Mouse (Mus musculus) layer of hippocampus, postnatal 36 days (tissue): Measurements from ENCODE around the gene Acot7. TPM values are rescaled to one million over a fixed set of nuclear protein-coding genes. Genes with fewer than 3 reads are reported as not detected.

Source experiments
- DNase-seq, 2 experiments: peaks; one replicate each; pipeline ENCODE4 v3.0.0; 2022
- total RNA-seq, 2 experiments: library from RNA; stranded (reverse); gene quantifications; 2 replicates each; pipeline ENCODE4 v1.2.3; 2021

The Acot7 gene
- total RNA-seq, 2 experiments from 2014 or later = 331 to 345 TPM

GRCm38 (mm10) chr4:152296874-152297861, 119.2 kb downstream of the Acot7 start, which contains the start of gene Icmt:
Gene Icmt, plus strand, starts transcription at chr4:152297227.
- peak; percentile 99 for DNase-seq

DNA sequence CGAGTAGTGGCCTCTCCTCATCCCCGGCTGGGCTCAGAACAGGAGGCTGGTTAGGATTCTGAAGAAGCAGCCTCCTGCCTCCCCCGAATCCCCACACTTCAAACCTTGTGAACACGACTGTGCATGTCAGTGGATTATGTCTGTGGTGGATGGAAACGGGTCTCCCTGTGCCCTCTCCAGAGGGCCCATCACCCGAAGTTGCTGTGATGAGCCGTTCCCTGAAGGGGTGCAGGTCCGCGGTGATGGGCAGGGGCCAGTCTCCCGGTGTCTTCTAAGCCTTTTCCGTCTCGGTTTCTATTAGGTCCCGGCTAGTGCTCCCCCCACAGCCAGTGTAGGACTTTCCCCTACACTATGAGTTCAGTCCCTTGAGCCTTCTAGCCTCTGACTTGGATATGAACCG, 120.9 kb downstream of the Acot7 start:
- no peak for DNase-seq

DNA sequence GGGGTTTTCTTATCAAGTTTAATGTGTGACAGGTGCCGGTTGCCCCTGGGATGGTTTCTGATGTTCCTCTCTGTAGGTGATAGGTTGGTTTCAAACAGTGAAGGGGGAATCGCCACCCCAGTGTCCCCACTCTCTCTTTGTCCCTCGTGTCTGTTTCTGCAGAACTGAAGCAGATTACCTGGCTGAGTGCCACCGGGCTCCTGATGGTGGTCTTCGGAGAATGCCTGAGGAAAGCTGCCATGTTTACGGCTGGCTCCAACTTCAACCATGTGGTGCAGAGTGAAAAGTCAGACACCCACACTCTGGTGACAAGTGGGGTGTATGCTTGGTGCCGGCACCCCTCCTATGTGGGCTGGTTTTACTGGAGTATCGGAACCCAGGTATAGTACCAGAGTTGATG, 122.4 kb downstream of the Acot7 start:
- DNase-seq = no peak

- DNase-seq = no peak
Observed at GRCm38 (mm10) chr4:152302012-152302411, 124.1 kb downstream of the Acot7 start.

DNA sequence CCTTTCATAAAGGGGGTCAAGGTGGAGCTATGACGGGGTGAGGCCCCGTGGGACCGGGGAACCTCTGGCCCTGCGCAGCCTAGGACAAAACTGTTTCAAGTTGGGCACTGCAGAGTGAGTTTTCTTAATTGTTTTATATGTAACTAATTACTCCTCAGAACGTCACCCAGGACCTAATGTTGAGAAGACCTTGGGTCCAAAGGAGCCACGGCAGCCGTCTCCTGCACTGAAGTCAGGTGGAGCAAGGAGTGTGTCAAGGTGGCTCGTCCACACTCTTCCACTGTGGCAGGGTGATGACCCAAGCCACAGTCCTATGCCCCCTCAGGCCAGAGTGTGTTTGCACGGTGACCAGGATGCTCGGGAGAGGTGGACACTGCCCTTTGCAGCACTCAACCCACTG, 125.2 kb downstream of the Acot7 start:
- DNase-seq = no peak

DNA sequence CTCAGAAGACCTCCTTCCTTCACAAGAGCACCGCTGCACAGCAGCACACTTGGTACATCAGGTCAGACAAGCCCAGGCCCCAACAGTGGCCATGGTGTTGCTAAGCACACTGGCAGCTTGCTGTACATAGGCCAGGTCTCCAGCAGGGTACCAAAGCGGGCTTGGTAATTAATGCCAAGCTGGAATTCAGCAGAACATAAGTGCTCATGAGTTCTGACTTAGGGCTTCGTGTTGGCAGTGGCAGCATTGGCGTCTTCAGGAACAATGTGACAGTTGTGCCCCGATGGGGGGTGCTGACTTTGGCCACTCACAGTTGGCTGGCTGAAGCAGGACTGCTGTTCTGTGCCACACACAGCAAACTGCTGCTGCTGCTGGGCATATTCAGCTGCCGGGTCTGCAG, 126.8 kb downstream of the Acot7 start:
- no peak for DNase-seq

- no peak for DNase-seq
Observed at GRCm38 (mm10) chr4:152305991-152306390, 128.1 kb downstream of the Acot7 start.

- no peak for DNase-seq
Observed at GRCm38 (mm10) chr4:152307542-152307941, 129.6 kb downstream of the Acot7 start.

GRCm38 (mm10) chr4:152312186-152312585, 134.3 kb downstream of the Acot7 start:
- DNase-seq = no peak

DNA sequence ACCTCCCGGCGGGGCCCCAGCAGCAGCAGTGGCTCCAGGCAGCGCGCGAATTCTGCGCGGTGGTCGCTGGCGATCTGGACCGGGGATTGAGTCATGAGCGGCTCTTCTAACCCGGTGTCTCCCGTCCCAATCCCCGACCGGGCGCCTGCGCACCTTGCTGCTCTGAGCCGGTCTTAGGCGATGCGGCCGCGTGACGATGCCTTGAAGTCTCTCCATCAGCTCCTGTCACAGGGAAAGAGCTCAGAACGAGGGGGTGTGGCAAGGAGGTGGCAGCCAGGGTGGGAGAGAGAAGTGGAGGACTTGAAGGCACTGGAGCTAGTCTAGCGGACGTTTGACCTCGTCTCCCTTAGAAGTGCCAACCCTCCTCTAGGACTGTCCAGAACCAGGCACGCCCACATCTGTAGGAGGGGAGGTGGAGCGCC, 135.3 kb downstream of the Acot7 start:
- no peak for DNase-seq

DNA sequence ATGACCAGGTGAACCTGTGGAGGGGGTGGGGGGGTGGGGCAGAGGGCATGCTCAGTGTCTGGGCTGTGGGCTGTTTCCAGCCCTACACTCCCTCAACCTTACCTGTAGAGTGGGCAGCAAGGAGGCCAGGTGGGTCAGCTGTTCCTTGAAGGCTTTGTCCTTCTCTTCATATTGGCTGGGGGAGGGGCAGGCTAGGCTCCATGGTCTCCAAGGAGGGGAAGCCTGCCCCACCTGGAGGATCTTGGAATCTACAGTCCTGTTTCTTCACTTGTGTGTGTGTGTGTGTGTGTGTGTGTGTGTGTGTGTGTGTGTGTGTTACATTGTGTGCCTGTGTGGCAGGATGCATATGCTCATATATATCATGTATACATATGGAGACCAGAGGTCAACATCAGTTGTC, 136.0 kb downstream of the Acot7 start:
- DNase-seq = no peak

GRCm38 (mm10) chr4:152315498-152316213, 137.7 kb downstream of the Acot7 start:
- no peak for DNase-seq

GRCm38 (mm10) chr4:152317631-152318033, 139.7 kb downstream of the Acot7 start:
- no peak for DNase-seq

GRCm38 (mm10) chr4:152318517-152319234, 140.7 kb downstream of the Acot7 start, which contains the start of gene Rnf207:
Gene Rnf207, minus strand, starts transcription at chr4:152318993.
- DNase-seq = peak in 1 of 2 experiments; percentile 46

Other genes starting within 250 kb of the Acot7 start
- 10 to 100 TPM; 62.0 to 63.1 TPM for gene Dnajc11, start 244.4 kb upstream of the Acot7 start, total RNA-seq
- gene Thap3, start 189.1 kb upstream of the Acot7 start, total RNA-seq = 10 to 100 TPM; 24.6 to 29.9 TPM
- 10 to 100 TPM; 11.1 to 11.6 TPM for gene Phf13, start 181.9 kb upstream of the Acot7 start, total RNA-seq
- gene Klhl21, start 169.3 kb upstream of the Acot7 start, total RNA-seq = 10 to 100 TPM; 20.5 to 21.4 TPM
- 10 to 100 TPM; 11.7 to 13.7 TPM for gene Zbtb48, start 150.5 kb upstream of the Acot7 start, total RNA-seq
- gene Tas1r1, start 139.6 kb upstream of the Acot7 start, total RNA-seq = under 1 TPM; 0.33 to 0.62 TPM
- gene Nol9, start 138.8 kb upstream of the Acot7 start, total RNA-seq = 10 to 100 TPM; 19.7 to 21.3 TPM
- 100 to 1,000 TPM; 158 to 166 TPM for gene Plekhg5, start 105.6 kb upstream of the Acot7 start, total RNA-seq
- 10 to 100 TPM; 46.5 to 65.3 TPM for gene Tnfrsf25, start 62.2 kb upstream of the Acot7 start, total RNA-seq
- 1 to 10 TPM; 1.4 to 1.5 TPM for gene Espn, start 25.8 kb upstream of the Acot7 start, total RNA-seq
- not detected for gene Hes2, start 19.3 kb upstream of the Acot7 start, total RNA-seq
- 1 to 10 TPM; 5.3 to 6.1 TPM for gene Gpr153, start 96.1 kb downstream of the Acot7 start, total RNA-seq
- gene Hes3, start 113.5 kb downstream of the Acot7 start, total RNA-seq = not detected
- 10 to 100 TPM; 43.9 to 44.7 TPM for gene Icmt, start 119.1 kb downstream of the Acot7 start, total RNA-seq
- 1 to 10 TPM; 4.7 to 6.1 TPM for gene Rnf207, start 140.9 kb downstream of the Acot7 start, total RNA-seq
- 100 to 1,000 TPM; 203 TPM for gene Rpl22, start 147.6 kb downstream of the Acot7 start, total RNA-seq
- 100 to 1,000 TPM; 124 to 130 TPM for gene Chd5, start 160.5 kb downstream of the Acot7 start, total RNA-seq